8 mouse cellular contexts compared by ENCODE assay signal in the genomic region with DNA sequence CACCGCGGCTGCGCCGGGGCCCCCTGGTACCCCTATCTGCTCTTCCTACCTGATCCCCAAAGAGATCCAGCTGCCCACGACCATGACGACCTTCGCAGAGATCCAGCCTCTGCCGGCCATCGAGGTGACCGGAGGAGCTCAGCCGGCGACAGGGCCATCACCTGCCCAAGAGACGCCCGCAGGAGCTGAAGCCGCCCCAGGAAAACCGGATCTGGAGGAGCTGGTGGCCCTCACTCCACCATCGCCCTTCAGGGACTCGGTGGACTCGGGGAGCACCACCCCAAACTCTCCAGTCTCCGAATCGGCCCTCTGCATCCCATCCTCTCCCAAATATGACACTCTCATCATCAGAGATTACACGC.
DNase-seq lines count a peak whose midpoint lies in the region; ATAC-seq and TF ChIP-seq lines count a peak whose summit lies in the region.

No protein-coding gene starts in this region.

- H3K27ac ChIP-seq in lung, embryonic 14.5 days (ENCODE audit: low read depth), result no peak overlapping the region
- no peak overlapping the region for H3K27ac ChIP-seq in forebrain, embryonic 14.5 days (ENCODE audit: low read depth, low read length)
- no peak overlapping the region for H3K27ac ChIP-seq in limb, embryonic 12.5 days
- H3K27ac ChIP-seq in olfactory bulb, adult 2 months (ENCODE audit: insufficient read depth, low read depth, low read length), result no peak overlapping the region

- H3K4me1 ChIP-seq in lung, embryonic 14.5 days (ENCODE audit: insufficient read depth), result no peaks in the 10 kb centered on the region
- H3K4me1 ChIP-seq in forebrain, embryonic 14.5 days (ENCODE audit: control insufficient read depth, insufficient read depth, low read length), result peaks cover 8% of the 10 kb centered on the region; the same call in 1 of the 2 replicates
- H3K4me1 ChIP-seq in limb, embryonic 12.5 days (replicated peaks), result peaks cover 9% of the 10 kb centered on the region; the same call in 1 of the 2 replicates
- H3K4me1 ChIP-seq in olfactory bulb, adult 2 months (ENCODE audit: control insufficient read depth, insufficient read depth, low read length), result peaks cover 11% of the 10 kb centered on the region

- no peak for DNase-seq in lung, embryonic 14.5 days
- no peak for DNase-seq in lung, postnatal 14 days
- DNase-seq in forebrain, embryonic 14.5 days (ENCODE audit: low spot score), result no peak
- DNase-seq in cerebellum, adult 9-10 months, result no peak
- no peak for DNase-seq in layer of hippocampus, adult 9-10 months (ENCODE audit: low spot score)

- H3K9me3 ChIP-seq in lung, embryonic 14.5 days (ENCODE audit: low read depth, low read length), result no peaks in the 10 kb centered on the region
- no peaks in the 10 kb centered on the region for H3K9me3 ChIP-seq in forebrain, embryonic 14.5 days (replicated peaks; ENCODE audit: control insufficient read depth, low read length)
- H3K9me3 ChIP-seq in limb, embryonic 12.5 days, result no peaks in the 10 kb centered on the region

- TF ChIP-seq POLR2A in olfactory bulb, adult 2 months (IDR thresholded peaks at IDR 0.05; ENCODE audit: insufficient read depth, low read depth, low read length), result no peak

- ATAC-seq in lung, embryonic 14.5 days (ENCODE audit: insufficient read depth), result peak; percentile 50; the same call in 1 of the 2 replicates
- ATAC-seq in forebrain, embryonic 14.5 days, result no peak
- ATAC-seq in limb, embryonic 12.5 days (ENCODE audit: insufficient number of reproducible peaks, insufficient read depth, low FRiP score, low TSS enrichment, low read depth), result no peak; the same call in 1 of the 2 replicates
- no peak for ATAC-seq in CD4-positive, CD25-positive, alpha-beta regulatory T cell, adult 4 months

- H3K36me3 ChIP-seq in lung, embryonic 14.5 days (ENCODE audit: insufficient read depth), result no peaks in the 10 kb centered on the region
- no peaks in the 10 kb centered on the region for H3K36me3 ChIP-seq in forebrain, embryonic 14.5 days (ENCODE audit: control insufficient read depth, insufficient read depth, low read length)
- no peaks in the 10 kb centered on the region for H3K36me3 ChIP-seq in limb, embryonic 12.5 days

- TF ChIP-seq CTCF in lung, embryonic 14.5 days (IDR thresholded peaks at IDR 0.05; ENCODE audit: low read depth), result no peak
- no peak for TF ChIP-seq CTCF in olfactory bulb, adult 2 months (IDR thresholded peaks at IDR 0.05; ENCODE audit: insufficient read depth, low read depth, low read length)

- H3K9ac ChIP-seq in lung, embryonic 14.5 days, result peak overlapping the region; percentile 20
- peak overlapping the region; percentile 65 for H3K9ac ChIP-seq in forebrain, embryonic 14.5 days (ENCODE audit: low read length)
- no peak overlapping the region for H3K9ac ChIP-seq in limb, embryonic 12.5 days (replicated peaks)

- WGBS in lung, embryonic 14.5 days, result 28% methylated on average over 22 of the region's 22 CpGs
- WGBS in forebrain, embryonic 14.5 days, result 32% methylated on average over 22 of the region's 22 CpGs
- 30% methylated on average over 22 of the region's 22 CpGs for WGBS in limb, embryonic 12.5 days
- 50% methylated on average over 22 of the region's 22 CpGs for WGBS in olfactory bulb, adult 2 months

- H3K4me2 ChIP-seq in lung, embryonic 14.5 days, result peak overlapping the region; percentile 70
- H3K4me2 ChIP-seq in forebrain, embryonic 14.5 days (ENCODE audit: low read length), result peak overlapping the region; percentile 70
- H3K4me2 ChIP-seq in limb, embryonic 12.5 days, result peak overlapping the region; percentile 70

- H3K27me3 ChIP-seq in lung, embryonic 14.5 days (ENCODE audit: insufficient read depth, low read length), result peaks cover 14% of the 10 kb centered on the region
- H3K27me3 ChIP-seq in forebrain, embryonic 14.5 days (replicated peaks; ENCODE audit: control insufficient read depth, insufficient read depth, low read length), result no peaks in the 10 kb centered on the region
- H3K27me3 ChIP-seq in limb, embryonic 12.5 days, result peaks cover 30% of the 10 kb centered on the region

- H3K4me3 ChIP-seq in lung, embryonic 14.5 days (ENCODE audit: low read depth, low read length), result peak overlapping the region; percentile 36
- H3K4me3 ChIP-seq in forebrain, embryonic 14.5 days (ENCODE audit: low read depth, low read length), result peak overlapping the region; percentile 37
- H3K4me3 ChIP-seq in limb, embryonic 12.5 days (replicated peaks), result peak overlapping the region; percentile 45
- H3K4me3 ChIP-seq in olfactory bulb, adult 2 months (ENCODE audit: insufficient read depth, low read depth, low read length), result peak overlapping the region; percentile 14; the same call in 1 of the 2 replicates
